Mouse (Mus musculus) embryonic facial prominence, embryonic 14.5 days (tissue): ENCODE measurements around the gene Erbb4. TPM values are rescaled to one million over a fixed set of nuclear protein-coding genes. Genes with fewer than 3 reads are reported as not detected.

Source experiments
- ATAC-seq: fragments of 200-750 bp; cut with Nextera tagmentation; 2 replicates; pipeline ENCODE4 v1.8.0; 2017; ENCODE audit warnings: low read depth, moderate number of reproducible peaks, moderate TSS enrichment
- DNase-seq: peaks from one replicate; pipeline ENCODE4 v3.0.0-alpha.2; 2015; ENCODE audit warnings: low spot score
- H3K27ac ChIP-seq: fragments of 300-500 bp; sonication (generic); replicated peaks from 2 replicates; pipeline ENCODE4 v1.5.1; 2014; ENCODE audit warnings: low read depth, mild to moderate bottlenecking, low read length, moderate library complexity
- H3K27me3 ChIP-seq: fragments of 300-500 bp; sonication (generic); replicated peaks from 2 replicates; pipeline ENCODE4 v1.6.1; 2014; ENCODE audit warnings: low read length; ENCODE audit not compliant: control insufficient read depth, insufficient read depth
- H3K36me3 ChIP-seq: fragments of 300-500 bp; sonication (generic); 2 replicates; pipeline ENCODE4 v1.6.1; 2014; ENCODE audit warnings: low read length, mixed read lengths; ENCODE audit not compliant: control insufficient read depth, insufficient read depth
- H3K4me1 ChIP-seq: fragments of 300-500 bp; sonication (generic); 2 replicates; pipeline ENCODE4 v1.6.1; 2014; ENCODE audit warnings: antibody characterized with exemption, low read length; ENCODE audit not compliant: control insufficient read depth, insufficient read depth
- H3K4me2 ChIP-seq: fragments of 300-500 bp; sonication (generic); 2 replicates; pipeline ENCODE4 v1.6.1; 2014; ENCODE audit warnings: low read depth, mild to moderate bottlenecking, low read length, moderate library complexity, mixed read lengths
- H3K4me3 ChIP-seq: fragments of 300-500 bp; sonication (generic); 2 replicates; pipeline ENCODE4 v1.5.1; 2014; ENCODE audit warnings: low read depth, mild to moderate bottlenecking, low read length
- H3K9ac ChIP-seq: fragments of 300-500 bp; sonication (generic); 2 replicates; pipeline ENCODE4 v1.6.1; 2014; ENCODE audit warnings: low read depth, mild to moderate bottlenecking, low read length, moderate library complexity, mixed read lengths
- H3K9me3 ChIP-seq: fragments of 300-500 bp; sonication (generic); 2 replicates; pipeline ENCODE4 v1.6.1; 2016; ENCODE audit warnings: low read length; ENCODE audit not compliant: control insufficient read depth
- WGBS: fragments of 180-500 bp; shearing (Covaris S2); extraction: QIAGEN DNeasy Blood & Tissue Kit; methylation state at CpG from one replicate; pipeline ENCODE4 v1.1.7; 2014; 5-methylcytosine and 5-hydroxymethylcytosine counted together
- polyA plus RNA-seq: library from polyadenylated mRNA; unstranded; fragments of >200 nt; fragmentation: Nextera tagmentation; extraction: Ambion mirVana; gene quantifications from 2 replicates; pipeline ENCODE4 v1.2.1, GENCODE M21; 2014

The Erbb4 gene
- polyA plus RNA-seq, 1 experiment from 2014 or later: 1.3 TPM

DNA sequence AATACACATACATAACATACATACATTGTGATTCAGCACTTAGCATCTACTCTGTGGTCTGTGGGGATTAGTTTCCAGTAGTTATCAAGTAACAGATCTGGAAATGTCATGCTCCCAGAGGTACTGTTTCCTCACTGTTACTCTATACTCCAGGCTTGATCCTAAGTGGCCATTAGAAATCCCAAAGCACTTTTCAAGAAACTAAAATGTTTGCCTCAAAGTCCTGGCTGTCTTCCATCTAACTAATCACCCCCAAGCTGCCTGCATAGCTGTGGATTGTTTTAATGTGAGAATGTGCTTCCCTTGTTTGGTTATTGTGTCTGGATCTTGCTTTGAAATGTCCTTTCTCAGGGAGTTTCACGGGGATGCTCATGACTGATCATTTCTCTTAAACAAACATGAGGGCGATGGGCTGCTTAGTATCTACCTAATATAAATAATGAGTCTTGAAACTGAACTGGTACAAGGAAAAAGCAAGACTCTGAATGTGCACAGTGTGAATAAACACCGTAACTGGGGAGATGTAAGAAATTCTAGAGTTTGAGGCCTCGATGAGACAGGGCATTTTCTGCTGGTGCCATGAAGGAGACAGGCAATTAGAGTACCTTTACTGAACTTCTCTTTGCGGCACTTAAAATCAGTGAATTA is 683.4 kb downstream of the Erbb4 start:
- ATAC-seq (peak; percentile 77), DNase-seq (peak; percentile 69)
- Histone ChIP-seq H3K27me3 (no peaks in the 10 kb centered on the region), H3K4me2 (no peak overlapping the region), H3K9ac (no peak overlapping the region), H3K27ac (no peak overlapping the region), H3K4me3 (no peak overlapping the region), H3K9me3 (no peaks in the 10 kb centered on the region), H3K4me1 (no peaks in the 10 kb centered on the region), H3K36me3 (no peaks in the 10 kb centered on the region)
- 53% methylated on average over 5 of the region's 5 CpGs for WGBS

DNA sequence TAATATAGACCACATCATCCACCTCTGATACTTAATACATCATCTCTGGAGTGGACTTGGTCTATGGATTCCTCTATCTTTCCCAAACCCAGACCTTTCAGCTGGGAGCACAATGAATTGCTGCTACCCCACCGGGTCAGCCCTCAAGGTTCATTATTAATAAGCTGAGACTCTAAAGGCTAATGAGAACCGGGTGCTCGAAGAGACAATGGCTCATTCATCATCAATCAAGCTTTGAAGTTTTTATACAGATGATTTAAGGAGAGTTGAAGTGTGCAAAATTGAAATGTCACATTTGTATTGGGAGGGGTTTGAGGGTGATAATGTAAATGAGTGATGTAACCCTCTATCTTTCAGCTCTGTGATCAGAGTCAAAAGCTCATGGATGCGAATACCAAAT is 706.7 kb downstream of the Erbb4 start:
- H3K9ac ChIP-seq: no peak overlapping the region
- no peak overlapping the region for H3K4me3 ChIP-seq
- H3K27ac ChIP-seq: no peak overlapping the region
- DNase-seq: peak; percentile 9
- H3K4me2 ChIP-seq: no peak overlapping the region
- no peaks in the 10 kb centered on the region for H3K36me3 ChIP-seq
- no peaks in the 10 kb centered on the region for H3K9me3 ChIP-seq
- no peaks in the 10 kb centered on the region for H3K4me1 ChIP-seq
- ATAC-seq: no peak
- no peaks in the 10 kb centered on the region for H3K27me3 ChIP-seq
- 49% methylated on average over 4 of the region's 4 CpGs for WGBS

DNA sequence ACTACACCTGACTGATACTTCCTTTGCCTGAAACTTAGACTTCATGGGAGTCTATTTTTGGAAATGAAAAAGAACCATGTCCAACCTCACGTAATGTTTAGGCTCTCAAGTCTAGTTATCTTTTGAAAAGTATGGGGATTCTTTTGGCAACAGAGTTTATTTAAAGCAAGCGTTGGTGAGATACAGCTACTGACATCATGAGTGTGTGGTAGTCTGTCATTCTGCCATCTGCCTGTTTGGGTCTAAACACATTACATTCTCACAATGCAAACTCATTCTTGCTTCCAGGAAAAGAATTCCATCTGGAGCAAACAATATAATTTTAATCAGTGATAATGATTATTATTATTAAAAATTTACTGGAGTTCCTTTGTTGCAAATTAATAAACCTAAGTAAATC is 736.3 kb downstream of the Erbb4 start:
- ATAC-seq (no peak), DNase-seq (no peak)
- H3K9ac ChIP-seq: no peak overlapping the region
- WGBS: 83% methylated on average over 2 of the region's 2 CpGs
- no peaks in the 10 kb centered on the region for H3K27me3 ChIP-seq
- no peak overlapping the region for H3K4me2 ChIP-seq
- H3K9me3 ChIP-seq: no peaks in the 10 kb centered on the region
- no peaks in the 10 kb centered on the region for H3K4me1 ChIP-seq
- no peak overlapping the region for H3K27ac ChIP-seq
- no peaks in the 10 kb centered on the region for H3K36me3 ChIP-seq
- no peak overlapping the region for H3K4me3 ChIP-seq

DNA sequence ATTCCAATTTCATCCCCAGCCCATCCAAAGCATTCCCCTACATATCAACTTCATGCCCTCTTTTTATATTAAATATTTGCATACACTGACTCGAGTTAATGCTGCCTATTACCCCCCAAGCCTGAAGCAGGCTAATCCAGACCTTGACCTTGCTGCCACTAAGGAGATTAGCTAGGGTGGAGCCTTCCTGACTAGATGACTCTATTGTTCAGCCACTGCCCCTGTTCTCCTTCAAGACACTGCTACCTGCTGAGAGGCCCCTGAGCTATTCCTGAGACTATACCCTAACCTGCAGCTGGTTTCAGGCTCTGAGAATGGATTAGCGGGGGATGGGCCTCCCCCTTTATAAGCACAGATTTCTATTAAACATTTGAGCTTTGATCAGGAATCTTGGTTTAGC is 774.1 kb downstream of the Erbb4 start:
- DNase-seq: no peak
- no peaks in the 10 kb centered on the region for H3K9me3 ChIP-seq
- H3K4me3 ChIP-seq: no peak overlapping the region
- H3K27ac ChIP-seq: no peak overlapping the region
- no peaks in the 10 kb centered on the region for H3K36me3 ChIP-seq
- H3K4me1 ChIP-seq: no peaks in the 10 kb centered on the region
- ATAC-seq: no peak
- H3K27me3 ChIP-seq: no peaks in the 10 kb centered on the region
- H3K9ac ChIP-seq: no peak overlapping the region
- 47% methylated on average over 2 of the region's 2 CpGs for WGBS
- no peak overlapping the region for H3K4me2 ChIP-seq

DNA sequence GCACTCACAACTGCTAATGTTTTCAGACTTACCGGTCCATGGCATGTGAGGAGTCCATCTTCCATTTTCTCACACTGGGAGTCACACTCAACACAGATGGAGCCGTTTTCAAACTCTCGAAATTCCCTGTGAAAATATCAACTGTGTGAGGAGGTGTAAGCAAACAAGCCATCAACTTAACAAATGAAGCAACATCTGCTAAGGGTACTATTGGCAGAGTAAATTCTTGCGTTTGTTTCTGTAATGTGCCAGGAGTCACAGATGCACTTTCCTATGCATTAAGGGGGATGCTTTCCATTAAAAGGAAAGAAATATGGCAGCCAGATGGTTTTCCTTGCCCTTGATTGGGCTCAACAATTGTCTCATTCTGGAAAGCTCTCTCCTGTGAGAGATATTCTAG is 802.0 kb downstream of the Erbb4 start:
- H3K4me1 ChIP-seq: no peaks in the 10 kb centered on the region
- no peak overlapping the region for H3K4me2 ChIP-seq

DNA sequence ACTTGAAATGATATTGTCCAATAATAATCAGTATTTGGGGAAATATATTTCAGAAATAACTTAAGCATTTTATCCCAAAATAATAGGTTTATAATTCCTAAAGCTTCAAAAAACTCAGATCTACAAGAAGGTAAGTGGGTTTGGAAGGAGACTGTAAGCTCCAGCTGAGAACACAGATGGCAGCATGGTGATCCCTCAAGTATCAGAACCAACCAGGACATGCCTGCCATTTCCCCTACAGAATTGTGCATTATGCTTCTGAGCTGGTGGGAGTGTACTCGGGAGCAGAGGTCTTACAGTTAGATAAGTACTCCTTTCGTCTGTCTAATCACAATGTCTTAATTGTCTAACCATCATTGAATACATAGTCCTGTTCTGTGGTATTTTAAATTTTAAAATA is 823.4 kb downstream of the Erbb4 start:
- Histone ChIP-seq H3K4me3 (no peak overlapping the region), H3K9ac (no peak overlapping the region), H3K4me1 (no peaks in the 10 kb centered on the region), H3K4me2 (no peak overlapping the region), H3K27me3 (no peaks in the 10 kb centered on the region), H3K27ac (no peak overlapping the region), H3K36me3 (no peaks in the 10 kb centered on the region), H3K9me3 (no peaks in the 10 kb centered on the region)
- DNase-seq (no peak), ATAC-seq (no peak)
- WGBS: 57% methylated on average over 2 of the region's 2 CpGs

More for the DNA sequence above, 802.0 kb downstream of the Erbb4 start:
- DNase-seq: peak; percentile 8
- Histone ChIP-seq H3K27me3 (no peaks in the 10 kb centered on the region), H3K27ac (no peak overlapping the region), H3K36me3 (no peaks in the 10 kb centered on the region), H3K9ac (no peak overlapping the region), H3K4me3 (no peak overlapping the region), H3K9me3 (no peaks in the 10 kb centered on the region)
- 66% methylated on average over 4 of the region's 4 CpGs for WGBS
- ATAC-seq: no peak

DNA sequence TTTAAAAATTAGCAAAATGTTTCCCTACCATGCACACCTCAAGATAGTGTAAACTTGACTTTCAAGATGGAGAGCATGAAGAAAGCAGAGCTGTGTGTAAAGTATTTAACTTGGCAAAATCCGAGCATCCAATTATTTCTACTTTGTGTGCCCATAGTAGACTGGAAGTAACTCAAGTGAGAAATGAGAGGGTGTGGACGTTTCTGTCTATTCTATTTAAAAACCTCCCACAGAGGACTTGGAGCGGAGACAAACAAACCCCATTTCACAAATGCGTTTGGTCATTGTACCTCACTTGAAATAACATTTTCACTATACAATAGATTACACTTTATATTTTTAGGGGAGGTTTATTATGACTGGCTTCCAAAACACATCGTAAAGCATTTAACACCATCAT is 832.0 kb downstream of the Erbb4 start:
- H3K4me3 ChIP-seq: no peak overlapping the region
- H3K4me1 ChIP-seq: no peaks in the 10 kb centered on the region
- DNase-seq (peak; percentile 1), ATAC-seq (no peak)
- H3K27me3 ChIP-seq: no peaks in the 10 kb centered on the region
- no peak overlapping the region for H3K9ac ChIP-seq
- H3K4me2 ChIP-seq: no peak overlapping the region
- no peak overlapping the region for H3K27ac ChIP-seq
- WGBS: 72% methylated on average over 5 of the region's 5 CpGs
- H3K9me3 ChIP-seq: no peaks in the 10 kb centered on the region
- H3K36me3 ChIP-seq: no peaks in the 10 kb centered on the region

DNA sequence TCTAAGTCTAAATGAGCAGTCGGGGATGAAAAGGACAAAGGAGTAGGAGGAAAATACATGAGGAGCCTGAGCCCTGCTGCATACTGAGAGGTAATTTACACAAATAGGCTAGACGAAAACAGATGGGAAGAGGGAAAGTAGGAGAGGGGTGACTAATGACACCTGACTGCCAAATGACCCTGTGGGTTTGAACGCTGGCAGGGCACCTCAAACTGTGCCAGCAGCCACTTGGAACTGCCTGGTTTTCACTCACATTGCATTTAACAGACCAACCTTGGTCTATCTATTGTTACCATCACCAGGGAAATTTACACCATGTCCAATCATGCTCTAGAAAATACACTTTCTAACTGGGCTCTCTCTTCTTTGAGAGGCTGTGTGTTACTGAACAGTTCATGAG is 929.3 kb downstream of the Erbb4 start:
- no peak for DNase-seq
- H3K4me1 ChIP-seq: no peaks in the 10 kb centered on the region
- H3K9ac ChIP-seq: no peak overlapping the region
- no peak overlapping the region for H3K4me3 ChIP-seq
- no peaks in the 10 kb centered on the region for H3K27me3 ChIP-seq
- no peak overlapping the region for H3K27ac ChIP-seq
- H3K9me3 ChIP-seq: no peaks in the 10 kb centered on the region
- ATAC-seq: 0 out of 2 replicates have a peak, but pooled peaks have one; percentile 41
- WGBS: 30% methylated on average over 3 of the region's 3 CpGs
- no peaks in the 10 kb centered on the region for H3K36me3 ChIP-seq
- H3K4me2 ChIP-seq: no peak overlapping the region

DNA sequence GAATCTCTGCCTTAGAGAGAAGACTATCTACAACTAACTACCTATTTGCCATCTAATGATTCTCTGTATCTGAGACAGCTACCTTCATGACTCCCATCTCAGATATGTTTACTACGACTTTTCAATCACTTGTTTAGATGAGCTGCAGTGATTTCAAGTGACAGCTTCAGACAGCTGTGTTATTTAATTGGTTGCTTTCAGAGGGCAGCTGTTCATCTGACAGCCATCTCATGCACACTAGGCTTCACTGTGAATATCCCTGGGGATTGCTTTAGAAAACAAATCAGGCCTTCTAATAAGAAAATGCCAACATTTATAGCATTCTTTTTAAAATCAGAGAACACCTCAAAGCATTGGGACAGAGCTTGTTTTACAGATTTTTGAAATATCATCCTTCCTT is 952.6 kb downstream of the Erbb4 start:
- 48% methylated on average over 1 of the region's 1 CpGs for WGBS
- H3K4me1 ChIP-seq: no peaks in the 10 kb centered on the region
- peak; percentile 41; the same call in 1 of the 2 replicates for ATAC-seq

More for the DNA sequence above, 952.6 kb downstream of the Erbb4 start:
- no peaks in the 10 kb centered on the region for H3K9me3 ChIP-seq
- H3K9ac ChIP-seq: no peak overlapping the region
- peak; percentile 45 for DNase-seq
- H3K27me3 ChIP-seq: no peaks in the 10 kb centered on the region
- no peaks in the 10 kb centered on the region for H3K36me3 ChIP-seq
- no peak overlapping the region for H3K27ac ChIP-seq
- H3K4me3 ChIP-seq: no peak overlapping the region
- H3K4me2 ChIP-seq: no peak overlapping the region
